Mouse (Mus musculus) embryonic fibroblast, embryonic 13.5 days (primary cell): Measurements from ENCODE around the gene Foxn3. TPM values are rescaled to one million over a fixed set of nuclear protein-coding genes. Genes with fewer than 3 reads are reported as not detected.

ENCODE experiments used
- H3K27ac ChIP-seq: 2 replicates; pipeline ENCODE4 v1.5.1; 2012; ENCODE audit warnings: low read length, control low read depth, inconsistent platforms; ENCODE audit not compliant: insufficient read depth
- H3K4me1 ChIP-seq: 2 replicates; pipeline ENCODE4 v1.6.1; 2011; ENCODE audit warnings: low read length; ENCODE audit not compliant: control insufficient read depth, insufficient read depth
- H3K4me3 ChIP-seq: 2 replicates; pipeline ENCODE4 v1.5.1; 2011; ENCODE audit warnings: mild to moderate bottlenecking, control low read depth, low read length; ENCODE audit not compliant: insufficient read depth
- CTCF ChIP-seq: IDR thresholded peaks from 2 replicates; pipeline ENCODE4 v1.5.1; 2011; ENCODE audit warnings: mild to moderate bottlenecking, control low read depth, low read length, moderate library complexity, borderline replicate concordance; ENCODE audit not compliant: insufficient read depth
- POLR2A ChIP-seq: IDR thresholded peaks from 2 replicates; pipeline ENCODE4 v1.6.1; 2011; ENCODE audit warnings: low read depth, mild to moderate bottlenecking, control low read depth, low read length, moderate library complexity
- polyA plus RNA-seq: library from polyadenylated mRNA; stranded (reverse); fragments of >200 nt; gene quantifications from 2 replicates; pipeline ENCODE4 v1.2.4, GENCODE M21; 2011; ENCODE audit warnings: low read depth; ENCODE audit not compliant: missing spikeins, insufficient read length

Gene Foxn3
- polyA plus RNA-seq, 1 experiment: 59.0 TPM

DNA sequence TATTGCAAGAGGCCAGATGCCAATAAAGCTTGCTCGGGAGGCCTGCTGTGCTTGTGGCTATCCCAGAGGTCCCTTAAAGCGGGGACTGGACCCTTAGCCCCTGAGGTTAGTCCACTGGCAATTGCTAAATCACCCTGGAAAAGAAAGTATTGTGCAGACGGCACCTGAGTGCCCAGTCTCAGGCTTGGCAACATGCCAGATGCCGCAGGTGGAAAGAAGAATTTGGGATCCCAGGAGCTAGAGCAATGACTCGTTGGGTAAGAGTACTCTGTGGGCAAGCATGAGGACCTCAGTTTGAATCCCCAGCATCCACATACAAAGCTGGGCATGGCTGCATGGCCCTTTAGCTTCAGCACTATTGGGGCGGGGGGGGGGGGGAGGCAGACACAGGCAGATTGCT, 35.9 kb downstream of the Foxn3 start:
- TF ChIP-seq POLR2A (no peak), CTCF (no peak)
- Histone ChIP-seq H3K4me3 (no peak overlapping the region), H3K27ac (no peak overlapping the region), H3K4me1 (peaks cover 2% of the 10 kb centered on the region; the same call in 1 of the 2 replicates)

DNA sequence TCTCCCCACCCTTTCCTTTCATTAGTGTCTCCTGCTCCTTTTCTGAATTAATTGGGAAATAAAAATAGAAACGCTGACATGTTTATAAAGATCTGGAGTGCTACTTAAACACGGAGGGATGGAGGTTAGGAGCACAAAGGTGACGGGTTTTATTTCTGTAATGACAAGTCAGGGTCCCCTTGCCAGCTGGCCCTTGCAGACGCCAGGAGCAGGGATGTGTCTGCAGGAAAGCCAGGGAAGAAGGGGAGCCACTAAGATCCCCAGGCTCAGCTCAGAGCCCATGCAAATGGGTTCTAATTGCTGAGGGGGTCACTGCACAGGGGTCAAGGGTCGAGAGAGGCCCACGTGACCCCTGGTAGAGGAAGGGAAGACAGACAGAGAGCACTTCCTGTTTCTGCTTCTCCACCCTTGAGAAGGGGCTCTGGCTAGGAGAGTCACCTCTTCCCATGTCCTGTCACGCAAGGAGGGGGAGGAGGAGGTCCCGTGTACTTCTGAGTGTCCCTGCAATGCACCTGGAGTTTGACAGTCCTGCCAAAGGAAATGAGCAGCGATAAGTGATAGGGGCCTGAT, 36.7 kb downstream of the Foxn3 start:
- Histone ChIP-seq H3K27ac (no peak overlapping the region), H3K4me3 (no peak overlapping the region), H3K4me1 (peaks cover 2% of the 10 kb centered on the region; the same call in 1 of the 2 replicates)
- TF ChIP-seq CTCF: no peak
- no peak for TF ChIP-seq POLR2A

DNA sequence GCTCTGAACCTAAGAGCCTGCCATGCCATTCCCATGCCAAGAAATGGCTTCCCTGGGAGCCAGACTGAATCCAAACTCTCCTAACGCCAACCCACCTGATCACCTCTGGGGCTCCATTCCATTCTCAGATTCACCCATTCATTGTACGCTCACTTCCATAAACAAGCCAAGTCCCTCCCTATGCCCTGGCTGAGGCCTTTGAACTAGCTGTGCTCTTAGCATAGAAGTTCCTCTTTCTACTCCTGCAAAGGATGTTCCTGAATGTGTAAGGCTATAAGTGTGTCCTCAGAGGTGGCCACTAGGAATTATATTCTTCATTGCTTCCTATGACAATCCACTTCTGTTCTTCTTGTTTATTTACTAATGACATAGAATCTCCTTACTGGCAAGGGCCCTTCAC, 40.5 kb downstream of the Foxn3 start:
- TF ChIP-seq CTCF (no peak), POLR2A (no peak)
- Histone ChIP-seq H3K27ac (no peak overlapping the region), H3K4me3 (no peak overlapping the region), H3K4me1 (no peaks in the 10 kb centered on the region)

DNA sequence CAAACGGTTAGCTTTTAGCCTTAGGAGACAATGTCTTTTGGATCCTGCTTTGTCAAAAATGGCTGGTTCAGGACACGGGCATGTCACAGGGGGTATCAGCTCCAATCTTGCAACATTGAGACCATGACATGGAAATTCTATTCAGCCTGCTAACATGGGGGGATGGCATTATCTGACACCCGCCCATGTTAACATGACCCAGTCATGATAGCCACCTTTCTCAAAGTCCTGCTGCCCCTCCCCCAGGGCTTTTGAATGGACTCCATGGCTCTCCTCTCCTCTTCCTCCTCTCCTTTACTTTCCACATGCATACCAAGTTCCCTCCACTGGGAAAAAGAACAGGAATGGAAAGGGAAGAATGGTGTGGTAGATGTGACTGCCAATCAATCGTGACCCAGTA, 43.5 kb downstream of the Foxn3 start:
- Histone ChIP-seq H3K4me1 (no peaks in the 10 kb centered on the region), H3K27ac (no peak overlapping the region), H3K4me3 (no peak overlapping the region)
- no peak for TF ChIP-seq CTCF
- TF ChIP-seq POLR2A: no peak

DNA sequence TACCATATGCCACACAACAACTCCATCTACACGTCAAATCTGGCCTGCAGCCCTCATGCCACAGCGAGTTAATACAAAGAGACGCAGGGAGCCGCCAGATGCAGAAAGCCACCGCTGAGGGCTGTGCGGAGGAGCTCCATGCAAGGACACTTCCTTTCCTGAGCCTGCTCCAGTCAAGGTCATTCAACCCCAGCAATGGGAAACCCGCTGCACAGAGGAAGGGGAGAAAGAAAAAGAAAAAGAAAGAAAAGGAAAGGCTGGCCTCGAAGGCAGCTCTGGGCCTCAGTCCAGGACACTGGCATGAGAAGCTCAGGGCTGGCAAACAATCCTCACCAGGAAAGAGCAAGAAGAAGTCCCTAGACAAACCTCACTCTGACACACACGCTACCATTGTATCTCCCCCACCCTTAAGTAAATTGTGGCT, 44.2 kb downstream of the Foxn3 start:
- TF ChIP-seq CTCF (no peak), POLR2A (no peak)
- Histone ChIP-seq H3K4me1 (no peaks in the 10 kb centered on the region), H3K4me3 (no peak overlapping the region), H3K27ac (no peak overlapping the region)

DNA sequence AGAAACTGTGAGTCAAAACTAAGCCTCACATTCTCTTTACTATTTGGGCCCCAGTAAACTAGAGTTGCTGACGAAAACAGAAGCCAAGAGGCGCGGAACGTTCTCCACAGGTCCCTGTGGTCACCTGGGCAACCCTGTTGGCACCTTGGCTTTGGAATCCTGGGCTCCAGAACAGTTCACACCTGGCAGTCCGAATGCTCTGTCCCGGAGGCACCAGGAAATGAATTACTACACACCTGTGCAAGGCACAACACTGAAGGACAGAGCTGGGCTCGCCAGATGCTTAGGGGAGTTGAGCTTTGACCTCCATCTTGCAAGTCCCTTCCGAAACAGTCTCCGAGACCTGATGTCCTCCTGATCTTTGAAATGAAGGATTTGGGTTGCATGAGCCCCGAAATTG, 44.7 kb downstream of the Foxn3 start:
- Histone ChIP-seq H3K27ac (no peak overlapping the region), H3K4me1 (no peaks in the 10 kb centered on the region), H3K4me3 (no peak overlapping the region)
- no peak for TF ChIP-seq POLR2A
- TF ChIP-seq CTCF: no peak

DNA sequence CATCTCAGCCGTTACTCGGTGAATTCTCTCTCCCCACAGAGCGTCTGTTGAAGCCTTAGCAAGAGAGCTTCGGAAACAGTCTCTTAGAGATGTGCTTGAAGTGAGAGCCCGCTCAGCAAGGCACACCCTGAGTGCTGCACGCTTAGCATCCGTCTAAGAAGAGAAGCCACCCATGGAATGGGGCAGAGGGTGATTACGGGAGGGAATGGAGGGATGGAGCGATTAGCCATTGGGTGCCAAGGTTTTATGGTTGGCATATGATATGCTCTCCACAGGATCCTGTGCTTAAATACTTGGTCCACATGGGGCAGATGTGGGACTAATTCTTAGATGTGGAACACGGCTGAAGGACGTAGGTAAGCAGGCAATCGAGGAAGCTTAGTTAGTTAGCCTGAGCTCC, 45.3 kb downstream of the Foxn3 start:
- TF ChIP-seq POLR2A (no peak), CTCF (no peak)
- no peak overlapping the region for H3K4me3 ChIP-seq
- H3K4me1 ChIP-seq: no peaks in the 10 kb centered on the region
- no peak overlapping the region for H3K27ac ChIP-seq

DNA sequence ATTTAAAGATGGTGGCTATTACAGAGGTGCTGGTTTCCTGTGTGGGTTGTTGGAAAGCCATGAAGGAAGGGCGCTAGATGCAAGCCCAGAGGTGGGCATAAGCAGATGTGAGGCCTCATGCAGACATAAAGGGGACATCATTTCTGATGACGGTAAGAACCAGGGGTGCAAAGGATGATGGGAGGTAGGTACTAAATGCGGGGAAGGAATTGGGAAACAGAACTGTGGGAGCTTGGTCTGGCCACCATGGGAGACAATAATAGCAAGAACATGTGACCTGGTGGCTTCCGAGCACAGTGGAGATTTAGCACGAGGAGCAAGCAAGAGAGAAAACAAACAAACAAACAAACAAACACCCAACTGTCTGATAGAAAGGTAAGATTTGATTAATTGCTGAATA, 46.1 kb downstream of the Foxn3 start:
- Histone ChIP-seq H3K4me3 (no peak overlapping the region), H3K4me1 (no peaks in the 10 kb centered on the region), H3K27ac (no peak overlapping the region)
- no peak for TF ChIP-seq POLR2A
- no peak for TF ChIP-seq CTCF

DNA sequence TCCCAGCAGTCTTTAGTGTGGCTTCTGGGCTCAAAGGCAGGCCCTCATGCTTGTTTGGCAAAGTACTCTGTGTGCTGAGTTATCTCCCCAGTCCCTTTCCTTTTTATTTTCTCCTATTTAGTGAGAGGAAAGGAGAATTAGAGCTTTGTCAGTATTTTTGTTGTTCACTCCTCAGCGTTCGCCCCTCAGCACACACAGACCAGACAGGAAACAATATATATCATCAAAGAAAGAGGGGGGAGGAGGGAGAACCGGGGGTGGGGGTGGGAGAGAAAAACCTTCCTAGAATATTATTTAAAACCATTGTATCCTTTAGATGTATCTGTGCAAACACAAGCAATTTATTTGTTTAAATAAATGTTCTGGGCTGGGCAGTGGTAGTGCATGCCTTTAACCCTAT, 47.9 kb downstream of the Foxn3 start:
- Histone ChIP-seq H3K4me1 (no peaks in the 10 kb centered on the region), H3K27ac (no peak overlapping the region), H3K4me3 (no peak overlapping the region)
- TF ChIP-seq POLR2A (no peak), CTCF (no peak)

DNA sequence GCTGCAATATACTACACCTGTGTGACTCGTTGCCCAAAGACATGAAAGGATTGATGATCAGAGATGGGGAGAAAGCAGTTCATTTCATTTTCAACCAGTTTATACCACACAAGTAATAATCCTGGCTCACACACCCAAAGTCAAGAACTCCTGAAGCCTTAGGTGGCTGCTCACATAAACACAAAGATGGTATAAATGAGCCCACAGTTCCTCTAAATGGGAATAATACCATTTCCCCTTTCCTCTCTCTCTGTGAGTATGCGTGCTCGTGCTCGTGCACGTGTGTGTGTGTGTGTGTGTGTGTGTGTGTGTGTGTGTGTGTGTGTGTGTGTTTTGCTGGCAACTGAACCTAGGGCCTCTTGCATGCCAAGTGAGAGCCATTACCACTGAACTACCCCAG, 51.7 kb downstream of the Foxn3 start:
- peaks cover 4% of the 10 kb centered on the region; the same call in 1 of the 2 replicates for H3K4me1 ChIP-seq
- no peak overlapping the region for H3K4me3 ChIP-seq
- no peak overlapping the region for H3K27ac ChIP-seq
- TF ChIP-seq CTCF (no peak), POLR2A (no peak)
